Mouse (Mus musculus): ENCODE measurements around the gene 1700086D15Rik.

DNA sequence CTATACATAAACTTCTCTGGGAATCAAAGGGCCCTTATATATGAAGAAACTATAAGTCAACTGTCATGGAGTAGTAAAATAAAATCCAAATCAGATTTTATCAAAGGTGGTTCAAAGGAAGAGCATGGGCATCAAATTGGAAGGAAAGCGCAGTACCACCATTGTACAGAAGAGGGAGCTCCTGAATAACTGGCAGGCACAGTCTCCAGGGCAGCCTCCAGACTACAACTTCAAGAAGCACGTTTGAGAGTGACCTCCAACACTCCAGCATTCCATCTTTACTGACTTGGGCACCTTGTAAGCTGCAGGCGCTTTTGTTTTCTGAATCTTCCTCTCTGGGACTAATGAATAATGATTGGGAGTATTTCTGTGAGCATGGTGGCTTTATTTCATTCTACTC lies 37.6 kb upstream of the 1700086D15Rik start:
- peak; percentile 80 for TF ChIP-seq CTCF (IDR thresholded peaks at IDR 0.05; ENCODE audit: low read depth)
- no peak for TF ChIP-seq EP300 (IDR thresholded peaks at IDR 0.05; ENCODE audit: low read depth)

All from liver, postnatal 0 days (tissue).